Mouse (Mus musculus) heart, postnatal 0 days (tissue): ENCODE measurements around the gene Olfr564.

ENCODE experiments used
- CTCF ChIP-seq: IDR thresholded peaks from 2 replicates; pipeline ENCODE4 v1.5.1; 2016; ENCODE audit warnings: antibody characterized with exemption, control low read depth, low read depth
- EP300 ChIP-seq: IDR thresholded peaks from 2 replicates; pipeline ENCODE4 v1.6.1; 2016; ENCODE audit warnings: antibody characterized with exemption, low read depth

DNA sequence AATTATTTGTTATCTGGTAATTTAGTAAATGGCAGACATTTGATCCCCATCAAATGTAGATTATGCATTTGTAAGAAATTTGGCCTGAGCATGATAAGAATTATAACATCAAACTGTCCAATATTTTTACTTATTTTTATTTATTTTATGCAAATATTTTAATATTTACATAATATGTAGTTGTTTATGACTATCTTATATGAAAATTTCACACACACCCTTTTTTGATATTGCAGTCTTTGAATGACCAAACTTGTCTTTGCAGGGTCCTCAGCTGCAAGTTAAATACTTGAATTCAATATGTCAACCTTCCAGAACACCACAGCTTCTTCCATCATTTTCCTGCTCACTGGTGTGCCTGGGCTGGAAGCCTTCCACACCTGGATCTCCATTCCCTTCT is at the start of gene Olfr564:
- TF ChIP-seq EP300 (no peak), CTCF (no peak)
